13 mouse cellular contexts compared by ENCODE assay signal in genomic region chr7:128550328-128551086, GRCm38 (mm10). TPM values are rescaled to one million over a fixed set of nuclear protein-coding genes. Genes with fewer than 3 reads are reported as not detected.
DNase-seq lines count a peak whose midpoint lies in the region; ATAC-seq lines count a peak whose summit lies in the region.
"Had no signal": no experiment of that assay in that cellular context is flagged by ENCODE, and none has a peak within 500 bp of the region (broad histone marks: within the 10 kb centered on the region; RNA-seq: fewer than 3 reads in every experiment).

No protein-coding gene starts in this region.

- DNase-seq in forebrain, embryonic 10.5 days (ENCODE audit: extremely low spot score, low spot score) = no peak
- DNase-seq in forebrain, embryonic 11.5 days (ENCODE audit: low spot score) = no peak
- peak; percentile 34 to 37 for DNase-seq in right cerebral cortex, adult 2 months (ENCODE audit: low spot score in 2 of 2)
- DNase-seq in right cerebral cortex, adult 18-20 months = no peak
- peak; percentile 29 for DNase-seq in retina, postnatal 7 days (ENCODE audit: low read depth, low spot score)
- no peak for DNase-seq in right cerebral cortex, postnatal 4 days
- no peak for DNase-seq in thymus, postnatal 0 days (ENCODE audit: low spot score)
- DNase-seq: gastrocnemius, postnatal 25 days; kidney, adult 18-20 months; lung, adult 18-20 months; right cerebral cortex, postnatal 25 days had no signal

- H3K9me3 ChIP-seq in forebrain, embryonic 10.5 days = no peaks in the 10 kb centered on the region; the same call in 1 of the 2 replicates
- H3K9me3 ChIP-seq in forebrain, embryonic 11.5 days (ENCODE audit: control insufficient read depth, low read length) = no peaks in the 10 kb centered on the region
- H3K9me3 ChIP-seq: embryonic facial prominence, embryonic 12.5 days had no signal

- H3K27ac ChIP-seq in forebrain, embryonic 10.5 days = 0 out of 2 replicates have a peak overlapping the region, but pooled peaks have one; percentile 48
- no peak overlapping the region for H3K27ac ChIP-seq in forebrain, embryonic 11.5 days (ENCODE audit: low read depth, low read length)
- H3K27ac ChIP-seq: embryonic facial prominence, embryonic 12.5 days had no signal

- no peak overlapping the region for H3K4me2 ChIP-seq in forebrain, embryonic 11.5 days (ENCODE audit: low read depth, low read length, severe bottlenecking)
- H3K4me2 ChIP-seq: embryonic facial prominence, embryonic 12.5 days had no signal

- no peak for ATAC-seq in forebrain, embryonic 11.5 days (replicated peaks; ENCODE audit: low FRiP score)
- ATAC-seq in megakaryocyte progenitor cell, adult 5-6 weeks (replicated peaks; ENCODE audit: poor library complexity) = peak; percentile 17; the same call in 1 of the 2 replicates

- no peak overlapping the region for H3K4me3 ChIP-seq in forebrain, embryonic 10.5 days
- no peak overlapping the region for H3K4me3 ChIP-seq in forebrain, embryonic 11.5 days (ENCODE audit: low read depth, low read length)
- H3K4me3 ChIP-seq: embryonic facial prominence, embryonic 12.5 days had no signal

- WGBS in forebrain, embryonic 10.5 days = 19% methylated on average over 1 of the region's 1 CpGs
- 20% methylated on average over 1 of the region's 1 CpGs for WGBS in forebrain, embryonic 11.5 days

- H3K4me1 ChIP-seq in forebrain, embryonic 10.5 days = peaks cover 35% of the 10 kb centered on the region
- peaks cover 2% of the 10 kb centered on the region; the same call in 1 of the 2 replicates for H3K4me1 ChIP-seq in forebrain, embryonic 11.5 days (replicated peaks; ENCODE audit: control insufficient read depth, insufficient read depth, low read length)

- peaks cover 3% of the 10 kb centered on the region; the same call in 1 of the 2 replicates for H3K27me3 ChIP-seq in forebrain, embryonic 10.5 days (ENCODE audit: poor library complexity, severe bottlenecking)
- H3K27me3 ChIP-seq in forebrain, embryonic 11.5 days (ENCODE audit: control insufficient read depth, insufficient read depth, low read length) = no peaks in the 10 kb centered on the region
- H3K27me3 ChIP-seq: embryonic facial prominence, embryonic 12.5 days had no signal

- H3K36me3 ChIP-seq in forebrain, embryonic 10.5 days (replicated peaks) = peaks cover 28% of the 10 kb centered on the region
- no peaks in the 10 kb centered on the region for H3K36me3 ChIP-seq in forebrain, embryonic 11.5 days (ENCODE audit: control insufficient read depth, insufficient read depth, low read length)

- H3K9ac ChIP-seq in forebrain, embryonic 11.5 days (ENCODE audit: low read length) = no peak overlapping the region
- H3K9ac ChIP-seq: embryonic facial prominence, embryonic 12.5 days had no signal

RNA-seq across cellular contexts. Expression of gene Bag3, which starts 27.1 kb away (rescaled TPM):
- polyA plus RNA-seq in forebrain, embryonic 10.5 days (2016; fragmentation: Nextera tagmentation; extraction: Ambion mirVana) = 6.2 and 8.1 TPM in 2 replicates
- 5.2 and 5.7 TPM in 2 replicates for polyA plus RNA-seq in forebrain, embryonic 11.5 days (2014; fragmentation: Nextera tagmentation; extraction: Ambion mirVana)
- total RNA-seq in megakaryocyte progenitor cell, adult 5-6 weeks (2015) = 6.8 and 8.5 TPM in 2 replicates
- total RNA-seq in megakaryocyte progenitor cell, adult 5-6 weeks (2017) = 6.2 and 6.4 TPM in 2 replicates
- polyA plus RNA-seq in thymus, postnatal 0 days (2015; fragmentation: Nextera tagmentation; extraction: Ambion mirVana) = 5.9 and 6.9 TPM in 2 replicates

Comparison
In these comparisons a context has a peak if more than half of its experiments do, and no peak if none do; other contexts are left out.
1. DNase-seq: peak in right cerebral cortex, adult 2 months (2 of 2) and retina, postnatal 7 days (single experiment); none in forebrain, embryonic 10.5 days (single experiment), forebrain, embryonic 11.5 days (single experiment), right cerebral cortex, adult 18-20 months (single experiment), right cerebral cortex, postnatal 4 days (single experiment) and thymus, postnatal 0 days (single experiment).